In genomic region chr12:103408144-103408543, GRCm38 (mm10) we compare ENCODE assay signal across 18 mouse cellular contexts. TPM values are rescaled to one million over a fixed set of nuclear protein-coding genes. Genes with fewer than 3 reads are reported as not detected.
A peak's percentile ranks its signal among the peaks of the same experiment; 100 is the strongest.
DNase-seq lines count a peak whose midpoint lies in the region; ATAC-seq and TF ChIP-seq lines count a peak whose summit lies in the region.
"Had no signal": no experiment of that assay in that cellular context is flagged by ENCODE, and none has a peak within 500 bp of the region (broad histone marks: within the 10 kb centered on the region; RNA-seq: fewer than 3 reads in every experiment).

No protein-coding gene starts in this region.

- no peak overlapping the region for H3K4me3 ChIP-seq in left cerebral cortex, adult 2 months
- H3K4me3 ChIP-seq: embryonic facial prominence, embryonic 13.5 days; hindbrain, embryonic 12.5 days; midbrain, embryonic 13.5 days had no signal

- ATAC-seq in cerebellum, adult (ENCODE audit: insufficient number of reproducible peaks, low FRiP score, low TSS enrichment) = 0 out of 2 replicates have a peak, but pooled peaks have one; percentile 45
- ATAC-seq: forebrain, embryonic 16.5 days; midbrain, embryonic 13.5 days had no signal

- intact Hi-C loops in left cerebral cortex, adult 2 months (cut with DNase I) = no loop called here
- intact Hi-C loops in left cerebral cortex, postnatal 4 days (cut with DNase I) = no loop called here

- peak overlapping the region; percentile 18; the same call in 1 of the 2 replicates for H3K27ac ChIP-seq in left cerebral cortex, adult 2 months
- H3K27ac ChIP-seq: embryonic facial prominence, embryonic 13.5 days; hindbrain, embryonic 12.5 days; macrophage; midbrain, embryonic 13.5 days; stomach, postnatal 0 days had no signal

- DNase-seq in cerebellum, adult 8-10 months = no peak
- peak; percentile 42 to 70 for DNase-seq in left cerebral cortex, adult 2 months (ENCODE audit: extremely low spot score in 1 of 2, low spot score in 2 of 2)
- no peak for DNase-seq in left cerebral cortex, postnatal 4 days
- peak; percentile 42 to 59 for DNase-seq in cerebellum, postnatal 36 days
- DNase-seq in telencephalon, adult 2 months (ENCODE audit: low read depth, low spot score) = peak; percentile 62
- DNase-seq in yolk sac, embryonic 10.5 days (ENCODE audit: low spot score) = no peak
- no peak for DNase-seq in urinary bladder, postnatal 4 days (ENCODE audit: low spot score in 2 of 2)
- DNase-seq: gastrocnemius, postnatal 14 days; kidney, postnatal 4 days; lung, embryonic 14.5 days; thymus, postnatal 14 days had no signal

- no peak for TF ChIP-seq CTCF in left cerebral cortex, adult 2 months (IDR thresholded peaks at IDR 0.05)

RNA-seq across cellular contexts. Expression of gene 9330161L09Rik, which starts 0.5 kb away (rescaled TPM):
- total RNA-seq in left cerebral cortex, adult 2 months (2021) = 1 to 10 TPM; 2.6 to 3.7 TPM
- 1 to 10 TPM; 2.6 to 5.7 TPM for total RNA-seq in left cerebral cortex, postnatal 4 days (2021)

RNA-seq across cellular contexts. Expression of gene Ddx24, which starts 17.5 kb away (rescaled TPM):
- total RNA-seq in left cerebral cortex, adult 2 months (2021) = 100 to 1,000 TPM; 220 to 238 TPM
- total RNA-seq in left cerebral cortex, postnatal 4 days (2021) = 100 to 1,000 TPM; 123 to 143 TPM

RNA-seq across cellular contexts. Expression of gene Otub2, which starts 19.7 kb away (rescaled TPM):
- total RNA-seq in left cerebral cortex, adult 2 months (2021) = 10 to 100 TPM; 34.2 to 35.1 TPM
- total RNA-seq in left cerebral cortex, postnatal 4 days (2021) = 10 to 100 TPM; 17.4 to 17.7 TPM

RNA-seq across cellular contexts. Expression of gene Ifi27, which starts 25.9 kb away (rescaled TPM):
- total RNA-seq in left cerebral cortex, adult 2 months (2021) = 10 to 100 TPM; 53.9 to 70.1 TPM
- 10 to 100 TPM; 19.2 to 23.7 TPM for total RNA-seq in left cerebral cortex, postnatal 4 days (2021)

RNA-seq across cellular contexts. Expression of gene Ifi27l2a, which starts 35.3 kb away (rescaled TPM):
- 1 to 10 TPM; 2.0 to 2.3 TPM for total RNA-seq in left cerebral cortex, adult 2 months (2021)
- total RNA-seq in left cerebral cortex, postnatal 4 days (2021) = 1 to 10 TPM; 1.6 to 2.1 TPM

Comparison
In these comparisons a context has a peak if more than half of its experiments do, and no peak if none do; other contexts are left out.
1. DNase-seq: peak in left cerebral cortex, adult 2 months (2 of 2), cerebellum, postnatal 36 days (2 of 2) and telencephalon, adult 2 months (single experiment); none in cerebellum, adult 8-10 months (single experiment), left cerebral cortex, postnatal 4 days (single experiment), yolk sac, embryonic 10.5 days (single experiment) and urinary bladder, postnatal 4 days (0 of 2).